Mouse (Mus musculus) bone marrow, adult 2 months (tissue): ENCODE measurements around the gene Inka1.
A peak's percentile ranks its signal among the peaks of the same experiment; 100 is the strongest.

ENCODE experiments used
- CTCF ChIP-seq: fragments of 200-500 bp; IDR thresholded peaks from 2 replicates; pipeline ENCODE4 v1.5.1; 2011; ENCODE audit warnings: low read length, control low read depth; ENCODE audit not compliant: control insufficient read depth, insufficient read depth
- POLR2A ChIP-seq: fragments of 200-500 bp; IDR thresholded peaks from 2 replicates; pipeline ENCODE4 v1.6.1; 2011; ENCODE audit warnings: low read depth, mild to moderate bottlenecking, control low read depth, low read length, borderline replicate concordance; ENCODE audit not compliant: control insufficient read depth

DNA sequence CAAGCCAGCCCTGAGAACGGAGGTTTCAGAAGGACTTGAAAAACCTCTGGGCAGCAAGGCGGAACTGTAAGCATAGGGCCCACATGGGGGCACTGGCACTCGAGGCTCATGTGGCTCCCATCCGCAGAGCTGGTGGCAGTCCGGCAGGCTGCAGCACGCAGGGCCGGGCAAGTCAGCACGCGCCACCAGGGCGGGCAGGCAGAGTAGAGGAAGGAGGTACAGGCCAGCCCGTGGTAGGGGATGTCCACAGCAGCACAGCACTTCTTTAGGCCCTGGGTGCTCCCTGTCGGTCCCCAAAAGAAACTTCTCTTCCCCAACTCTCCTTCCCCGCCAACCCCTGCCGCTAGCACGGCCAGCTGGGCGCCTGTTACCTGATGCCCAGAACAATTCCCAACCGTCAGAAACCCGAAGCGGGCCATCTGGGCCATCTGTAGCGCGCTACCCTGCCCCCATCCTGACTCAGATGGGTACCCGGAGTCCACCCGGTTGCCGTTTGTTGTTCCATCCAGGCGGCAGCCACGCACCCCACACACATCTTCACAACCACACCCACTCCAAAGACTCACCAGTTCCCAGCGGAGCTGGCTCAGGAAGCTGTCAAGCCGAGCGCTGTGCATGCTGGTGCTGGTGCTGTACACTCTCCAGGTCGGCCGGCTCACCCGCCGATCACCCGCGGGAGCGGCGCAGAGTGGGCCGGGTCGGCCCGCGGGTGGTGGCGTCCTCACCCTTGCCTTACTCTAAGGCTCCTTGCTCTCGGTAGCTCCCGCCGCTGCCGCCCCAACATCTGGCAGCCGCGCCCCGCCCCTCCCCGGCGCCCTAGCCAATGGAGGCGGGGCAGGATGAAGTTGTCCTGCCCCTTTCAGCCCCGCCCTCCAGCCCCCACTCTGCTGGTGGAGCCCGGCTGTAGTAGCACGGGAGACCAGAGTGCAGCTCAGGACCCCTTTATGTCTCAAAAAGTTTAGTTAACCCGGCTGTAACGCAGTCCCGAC is at the start of gene Inka1:
- TF ChIP-seq CTCF (0 out of 2 replicates have a peak, but pooled peaks have one; percentile 6), POLR2A (peak; percentile 93)
